Mouse (Mus musculus): ENCODE results near the gene Ccnl1. TPM values are rescaled to one million over a fixed set of nuclear protein-coding genes. Genes with fewer than 3 reads are reported as not detected.

The Ccnl1 gene
- polyA plus RNA-seq, 1 experiment from 2014 or later = 82.6 TPM

- no peaks in the 10 kb centered on the region for H3K27me3 ChIP-seq (ENCODE audit: insufficient read depth, low read length)
- H3K36me3 ChIP-seq (ENCODE audit: insufficient read depth, low read length) = no peaks in the 10 kb centered on the region
- H3K4me2 ChIP-seq (ENCODE audit: low read length) = no peak overlapping the region
- no peak overlapping the region for H3K27ac ChIP-seq
- TF ChIP-seq CTCF (IDR thresholded peaks at IDR 0.05; ENCODE audit: low read depth) = no peak
- DNase-seq (ENCODE audit: low spot score) = no peak
- ATAC-seq (replicated peaks; ENCODE audit: low FRiP score, low read depth) = no peak
- no peaks in the 10 kb centered on the region for H3K4me1 ChIP-seq (replicated peaks; ENCODE audit: insufficient read depth, low read length)
- WGBS = 81% methylated on average over 11 of the region's 11 CpGs
- no peak overlapping the region for H3K4me3 ChIP-seq (replicated peaks; ENCODE audit: low read depth, low read length)
- H3K9ac ChIP-seq (ENCODE audit: low read depth, low read length) = no peak overlapping the region
- H3K9me3 ChIP-seq (replicated peaks; ENCODE audit: low read length) = no peaks in the 10 kb centered on the region
These were observed 34.6 kb upstream of the Ccnl1 start for GRCm38 (mm10) chr3:65992395-65993340.

GRCm38 (mm10) chr3:65990957-65991646 is 33.1 kb upstream of the Ccnl1 start:
- DNase-seq (ENCODE audit: low spot score) = peak; percentile 88
- peak; percentile 82 for TF ChIP-seq CTCF (IDR thresholded peaks at IDR 0.05; ENCODE audit: low read depth)
- no peaks in the 10 kb centered on the region for H3K36me3 ChIP-seq (ENCODE audit: insufficient read depth, low read length)
- 11% methylated on average over 3 of the region's 3 CpGs for WGBS
- no peaks in the 10 kb centered on the region for H3K4me1 ChIP-seq (replicated peaks; ENCODE audit: insufficient read depth, low read length)
- no peak overlapping the region for H3K4me2 ChIP-seq (ENCODE audit: low read length)
- no peak overlapping the region for H3K27ac ChIP-seq
- no peaks in the 10 kb centered on the region for H3K27me3 ChIP-seq (ENCODE audit: insufficient read depth, low read length)
- no peaks in the 10 kb centered on the region for H3K9me3 ChIP-seq (replicated peaks; ENCODE audit: low read length)
- H3K9ac ChIP-seq (ENCODE audit: low read depth, low read length) = no peak overlapping the region
- H3K4me3 ChIP-seq (replicated peaks; ENCODE audit: low read depth, low read length) = no peak overlapping the region
- no peak for ATAC-seq (replicated peaks; ENCODE audit: low FRiP score, low read depth)

- no peak for TF ChIP-seq CTCF (IDR thresholded peaks at IDR 0.05; ENCODE audit: low read depth)
- DNase-seq (ENCODE audit: low spot score) (no peak), ATAC-seq (replicated peaks; ENCODE audit: low FRiP score, low read depth) (no peak)
- 80% methylated on average over 4 of the region's 4 CpGs for WGBS
- Histone ChIP-seq H3K4me1 (replicated peaks; ENCODE audit: insufficient read depth, low read length) (no peaks in the 10 kb centered on the region), H3K9ac (ENCODE audit: low read depth, low read length) (no peak overlapping the region), H3K4me3 (replicated peaks; ENCODE audit: low read depth, low read length) (no peak overlapping the region), H3K9me3 (replicated peaks; ENCODE audit: low read length) (no peaks in the 10 kb centered on the region), H3K4me2 (ENCODE audit: low read length) (no peak overlapping the region), H3K27ac (no peak overlapping the region), H3K36me3 (ENCODE audit: insufficient read depth, low read length) (no peaks in the 10 kb centered on the region), H3K27me3 (ENCODE audit: insufficient read depth, low read length) (no peaks in the 10 kb centered on the region)
These were observed 32.5 kb upstream of the Ccnl1 start for GRCm38 (mm10) chr3:65990524-65990923.

- no peak overlapping the region for H3K4me2 ChIP-seq (ENCODE audit: low read length)
- H3K27me3 ChIP-seq (ENCODE audit: insufficient read depth, low read length) = no peaks in the 10 kb centered on the region
- ATAC-seq (replicated peaks; ENCODE audit: low FRiP score, low read depth) = no peak
- no peak overlapping the region for H3K9ac ChIP-seq (ENCODE audit: low read depth, low read length)
- H3K27ac ChIP-seq = no peak overlapping the region
- no peak for TF ChIP-seq CTCF (IDR thresholded peaks at IDR 0.05; ENCODE audit: low read depth)
- no peak for DNase-seq (ENCODE audit: low spot score)
- no peak overlapping the region for H3K4me3 ChIP-seq (replicated peaks; ENCODE audit: low read depth, low read length)
- no peaks in the 10 kb centered on the region for H3K4me1 ChIP-seq (replicated peaks; ENCODE audit: insufficient read depth, low read length)
- WGBS = 73% methylated on average over 8 of the region's 8 CpGs
- H3K9me3 ChIP-seq (replicated peaks; ENCODE audit: low read length) = no peaks in the 10 kb centered on the region
- no peaks in the 10 kb centered on the region for H3K36me3 ChIP-seq (ENCODE audit: insufficient read depth, low read length)
These were observed 30.9 kb upstream of the Ccnl1 start for GRCm38 (mm10) chr3:65988711-65989495.

GRCm38 (mm10) chr3:65976296-65976695 is 18.2 kb upstream of the Ccnl1 start:
- no peak overlapping the region for H3K4me3 ChIP-seq (replicated peaks; ENCODE audit: low read depth, low read length)
- ATAC-seq (replicated peaks; ENCODE audit: low FRiP score, low read depth) (no peak), DNase-seq (ENCODE audit: low spot score) (no peak)
- no peak overlapping the region for H3K9ac ChIP-seq (ENCODE audit: low read depth, low read length)
- peaks cover 8% of the 10 kb centered on the region; the same call in 1 of the 2 replicates for H3K4me1 ChIP-seq (replicated peaks; ENCODE audit: insufficient read depth, low read length)
- H3K27me3 ChIP-seq (ENCODE audit: insufficient read depth, low read length) = no peaks in the 10 kb centered on the region
- TF ChIP-seq CTCF (IDR thresholded peaks at IDR 0.05; ENCODE audit: low read depth) = no peak
- no peak overlapping the region for H3K4me2 ChIP-seq (ENCODE audit: low read length)
- 70% methylated on average over 3 of the region's 3 CpGs for WGBS
- H3K36me3 ChIP-seq (ENCODE audit: insufficient read depth, low read length) = no peaks in the 10 kb centered on the region
- no peak overlapping the region for H3K27ac ChIP-seq
- H3K9me3 ChIP-seq (replicated peaks; ENCODE audit: low read length) = no peaks in the 10 kb centered on the region

- no peak for ATAC-seq (replicated peaks; ENCODE audit: low FRiP score, low read depth)
- TF ChIP-seq CTCF (IDR thresholded peaks at IDR 0.05; ENCODE audit: low read depth) = peak; percentile 16; the same call in 1 of the 2 replicates
- DNase-seq (ENCODE audit: low spot score) = peak; percentile 60
- Histone ChIP-seq H3K4me3 (replicated peaks; ENCODE audit: low read depth, low read length) (peak overlapping the region; percentile 62), H3K9me3 (replicated peaks; ENCODE audit: low read length) (no peaks in the 10 kb centered on the region), H3K9ac (ENCODE audit: low read depth, low read length) (peak overlapping the region; percentile 71), H3K4me1 (replicated peaks; ENCODE audit: insufficient read depth, low read length) (peaks cover 8% of the 10 kb centered on the region; the same call in 1 of the 2 replicates), H3K27me3 (ENCODE audit: insufficient read depth, low read length) (no peaks in the 10 kb centered on the region), H3K27ac (peak overlapping the region; percentile 99), H3K36me3 (ENCODE audit: insufficient read depth, low read length) (no peaks in the 10 kb centered on the region), H3K4me2 (ENCODE audit: low read length) (peak overlapping the region; percentile 71)
- 7% methylated on average over 5 of the region's 5 CpGs for whole genome bisulfite sequencing
These were observed 17.3 kb upstream of the Ccnl1 start for GRCm38 (mm10) chr3:65975317-65975716.
